Mouse (Mus musculus): Measurements from ENCODE around the gene Dyrk1a.

DNA sequence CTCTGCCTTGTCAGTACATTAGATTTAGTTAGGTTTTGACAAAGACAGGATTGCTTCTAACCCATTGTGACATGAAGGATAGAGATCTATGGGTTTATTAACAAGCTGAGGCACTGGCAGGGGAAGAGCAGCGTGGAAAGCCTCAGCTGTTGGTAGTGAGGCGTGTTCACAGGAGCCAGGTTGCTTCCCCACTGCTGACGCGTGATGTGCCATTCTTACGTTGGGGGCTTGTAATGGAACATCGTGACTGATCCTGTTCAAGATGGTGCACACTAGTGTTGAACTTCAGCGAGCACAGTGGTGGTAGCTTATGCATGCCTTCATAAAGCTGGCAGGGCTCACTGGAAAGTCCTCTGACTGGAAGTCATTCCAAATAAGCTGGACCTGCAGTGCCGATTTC is 21.2 kb downstream of the Dyrk1a start:
- TF ChIP-seq CHD2 (IDR thresholded peaks at IDR 0.05; ENCODE audit: low read depth, low read length) (no peak), ZNF384 (IDR thresholded peaks at IDR 0.05; ENCODE audit: low read depth, low read length) (no peak), MAFK (IDR thresholded peaks at IDR 0.05; ENCODE audit: insufficient read depth, low read depth, low read length) (no peak), HCFC1 (IDR thresholded peaks at IDR 0.05; ENCODE audit: borderline replicate concordance, insufficient read depth, low read length) (no peak)
